Mouse (Mus musculus): Measurements from ENCODE around the gene Col1a1. TPM values are rescaled to one million over a fixed set of nuclear protein-coding genes. Genes with fewer than 3 reads are reported as not detected.

The Col1a1 gene
- polyA plus RNA-seq, 1 experiment from 2014 or later = 89.1 TPM

GRCm38 (mm10) chr11:94988780-94989561 lies 52.9 kb downstream of the Col1a1 start:
- Histone ChIP-seq H3K4me1 (ENCODE audit: control insufficient read depth, low read depth, low read length) (peaks cover 73% of the 10 kb centered on the region), H3K9ac (ENCODE audit: low read depth, low read length) (peak overlapping the region; percentile 87), H3K9me3 (replicated peaks; ENCODE audit: control insufficient read depth, low read length) (no peaks in the 10 kb centered on the region), H3K27ac (ENCODE audit: low read length) (peak overlapping the region; percentile 66), H3K36me3 (ENCODE audit: control insufficient read depth, insufficient read depth) (no peaks in the 10 kb centered on the region), H3K27me3 (ENCODE audit: control insufficient read depth, insufficient read depth, low read depth, low read length) (no peaks in the 10 kb centered on the region), H3K4me3 (ENCODE audit: low read depth, low read length) (peak overlapping the region; percentile 84), H3K4me2 (ENCODE audit: low read depth, low read length) (peak overlapping the region; percentile 97)
- 35% methylated on average over 10 of the region's 10 CpGs for WGBS (ENCODE audit: insufficient replicate concordance)
- no peak for ATAC-seq (ENCODE audit: low read depth)

- H3K36me3 ChIP-seq (ENCODE audit: control insufficient read depth, insufficient read depth) = no peaks in the 10 kb centered on the region
- WGBS (ENCODE audit: insufficient replicate concordance) = 0% methylated on average over 12 of the region's 12 CpGs
- peak overlapping the region; percentile 97 for H3K4me2 ChIP-seq (ENCODE audit: low read depth, low read length)
- H3K9ac ChIP-seq (ENCODE audit: low read depth, low read length) = peak overlapping the region; percentile 87
- no peaks in the 10 kb centered on the region for H3K27me3 ChIP-seq (ENCODE audit: control insufficient read depth, insufficient read depth, low read depth, low read length)
- no peaks in the 10 kb centered on the region for H3K9me3 ChIP-seq (replicated peaks; ENCODE audit: control insufficient read depth, low read length)
- peaks cover 74% of the 10 kb centered on the region for H3K4me1 ChIP-seq (ENCODE audit: control insufficient read depth, low read depth, low read length)
- H3K27ac ChIP-seq (ENCODE audit: low read length) = peak overlapping the region; percentile 66
- peak; percentile 46 for ATAC-seq (ENCODE audit: low read depth)
- H3K4me3 ChIP-seq (ENCODE audit: low read depth, low read length) = peak overlapping the region; percentile 84
These were observed 53.6 kb downstream of the Col1a1 start for GRCm38 (mm10) chr11:94989562-94990017.

- Histone ChIP-seq H3K27ac (ENCODE audit: low read length) (peak overlapping the region; percentile 48), H3K36me3 (ENCODE audit: control insufficient read depth, insufficient read depth) (no peaks in the 10 kb centered on the region), H3K4me1 (ENCODE audit: control insufficient read depth, low read depth, low read length) (peaks cover 74% of the 10 kb centered on the region), H3K9me3 (replicated peaks; ENCODE audit: control insufficient read depth, low read length) (no peaks in the 10 kb centered on the region), H3K27me3 (ENCODE audit: control insufficient read depth, insufficient read depth, low read depth, low read length) (no peaks in the 10 kb centered on the region), H3K9ac (ENCODE audit: low read depth, low read length) (peak overlapping the region; percentile 87), H3K4me2 (ENCODE audit: low read depth, low read length) (peak overlapping the region; percentile 97), H3K4me3 (ENCODE audit: low read depth, low read length) (peak overlapping the region; percentile 84)
- WGBS (ENCODE audit: insufficient replicate concordance) = 32% methylated on average over 6 of the region's 6 CpGs
- no peak for ATAC-seq (ENCODE audit: low read depth)
These were observed 54.2 kb downstream of the Col1a1 start for GRCm38 (mm10) chr11:94990102-94990748.

- Histone ChIP-seq H3K9me3 (replicated peaks; ENCODE audit: control insufficient read depth, low read length) (no peaks in the 10 kb centered on the region), H3K4me2 (ENCODE audit: low read depth, low read length) (peak within 1 kb of the TSS; percentile 97), H3K9ac (ENCODE audit: low read depth, low read length) (peak within 1 kb of the TSS; percentile 87), H3K27ac (ENCODE audit: low read length) (peak within 1 kb of the TSS; percentile 77), H3K36me3 (ENCODE audit: control insufficient read depth, insufficient read depth) (no peaks in the 10 kb centered on the region), H3K4me3 (ENCODE audit: low read depth, low read length) (peak within 1 kb of the TSS; percentile 84), H3K4me1 (ENCODE audit: control insufficient read depth, low read depth, low read length) (peaks cover 78% of the 10 kb centered on the region), H3K27me3 (ENCODE audit: control insufficient read depth, insufficient read depth, low read depth, low read length) (no peaks in the 10 kb centered on the region)
- peak; percentile 83 for ATAC-seq (ENCODE audit: low read depth)
- under 1% methylated on average over 49 of the region's 69 CpGs for WGBS (ENCODE audit: insufficient replicate concordance)
These were observed 54.9 kb downstream of the Col1a1 start, which contains the start of gene Ppp1r9b for GRCm38 (mm10) chr11:94990749-94991577. Gene Ppp1r9b (plus strand): TSS chr11:94991035.

- Histone ChIP-seq H3K9ac (ENCODE audit: low read depth, low read length) (peak overlapping the region; percentile 87), H3K4me2 (ENCODE audit: low read depth, low read length) (peak overlapping the region; percentile 97), H3K4me1 (ENCODE audit: control insufficient read depth, low read depth, low read length) (peaks cover 87% of the 10 kb centered on the region), H3K36me3 (ENCODE audit: control insufficient read depth, insufficient read depth) (no peaks in the 10 kb centered on the region; the same call in 1 of the 2 replicates), H3K4me3 (ENCODE audit: low read depth, low read length) (peak overlapping the region; percentile 84), H3K9me3 (replicated peaks; ENCODE audit: control insufficient read depth, low read length) (no peaks in the 10 kb centered on the region), H3K27ac (ENCODE audit: low read length) (peak overlapping the region; percentile 77), H3K27me3 (ENCODE audit: control insufficient read depth, insufficient read depth, low read depth, low read length) (no peaks in the 10 kb centered on the region)
- ATAC-seq (ENCODE audit: low read depth) = peak; percentile 15
- WGBS (ENCODE audit: insufficient replicate concordance) = under 1% methylated on average over 91 of the region's 99 CpGs
These were observed 55.8 kb downstream of the Col1a1 start for GRCm38 (mm10) chr11:94991641-94992479.

GRCm38 (mm10) chr11:94992480-94992753 lies 56.4 kb downstream of the Col1a1 start:
- Histone ChIP-seq H3K9ac (ENCODE audit: low read depth, low read length) (peak overlapping the region; percentile 87), H3K9me3 (replicated peaks; ENCODE audit: control insufficient read depth, low read length) (no peaks in the 10 kb centered on the region), H3K4me2 (ENCODE audit: low read depth, low read length) (peak overlapping the region; percentile 97), H3K27ac (ENCODE audit: low read length) (peak overlapping the region; percentile 77), H3K4me1 (ENCODE audit: control insufficient read depth, low read depth, low read length) (peaks cover 88% of the 10 kb centered on the region), H3K27me3 (ENCODE audit: control insufficient read depth, insufficient read depth, low read depth, low read length) (no peaks in the 10 kb centered on the region), H3K36me3 (ENCODE audit: control insufficient read depth, insufficient read depth) (no peaks in the 10 kb centered on the region; the same call in 1 of the 2 replicates), H3K4me3 (ENCODE audit: low read depth, low read length) (peak overlapping the region; percentile 84)
- ATAC-seq (ENCODE audit: low read depth) = no peak
- WGBS (ENCODE audit: insufficient replicate concordance) = 2% methylated on average over 20 of the region's 20 CpGs

GRCm38 (mm10) chr11:94992754-94993606 lies 57.0 kb downstream of the Col1a1 start:
- Histone ChIP-seq H3K36me3 (ENCODE audit: control insufficient read depth, insufficient read depth) (no peaks in the 10 kb centered on the region; the same call in 1 of the 2 replicates), H3K27me3 (ENCODE audit: control insufficient read depth, insufficient read depth, low read depth, low read length) (no peaks in the 10 kb centered on the region), H3K4me2 (ENCODE audit: low read depth, low read length) (peak overlapping the region; percentile 97), H3K9me3 (replicated peaks; ENCODE audit: control insufficient read depth, low read length) (no peaks in the 10 kb centered on the region), H3K4me1 (ENCODE audit: control insufficient read depth, low read depth, low read length) (peaks cover 88% of the 10 kb centered on the region), H3K27ac (ENCODE audit: low read length) (peak overlapping the region; percentile 77), H3K4me3 (ENCODE audit: low read depth, low read length) (peak overlapping the region; percentile 84), H3K9ac (ENCODE audit: low read depth, low read length) (peak overlapping the region; percentile 87)
- WGBS (ENCODE audit: insufficient replicate concordance) = 3% methylated on average over 22 of the region's 22 CpGs
- no peak; the same call in 1 of the 2 replicates for ATAC-seq (ENCODE audit: low read depth)

All from liver, embryonic 16.5 days (tissue).